Mouse (Mus musculus) C3H10T1/2 (cell line): Measurements from ENCODE around the gene Bbs10. TPM values are rescaled to one million over a fixed set of nuclear protein-coding genes. Genes with fewer than 3 reads are reported as not detected.

ENCODE experiments used
- polyA plus RNA-seq, 2 experiments: library from polyadenylated mRNA; unstranded; fragments of >200 nt; fragmentation: generic; extraction: Trizol; gene quantifications; one replicate each; pipeline ENCODE4 v1.2.1; 2012; ENCODE audit warnings: missing spikeins in 2 of 2

Bbs10 gene
- polyA plus RNA-seq, result 1 to 10 TPM in 1 of 2 experiments, under 1 TPM in 1; 0.28 to 3.3 TPM

DNA sequence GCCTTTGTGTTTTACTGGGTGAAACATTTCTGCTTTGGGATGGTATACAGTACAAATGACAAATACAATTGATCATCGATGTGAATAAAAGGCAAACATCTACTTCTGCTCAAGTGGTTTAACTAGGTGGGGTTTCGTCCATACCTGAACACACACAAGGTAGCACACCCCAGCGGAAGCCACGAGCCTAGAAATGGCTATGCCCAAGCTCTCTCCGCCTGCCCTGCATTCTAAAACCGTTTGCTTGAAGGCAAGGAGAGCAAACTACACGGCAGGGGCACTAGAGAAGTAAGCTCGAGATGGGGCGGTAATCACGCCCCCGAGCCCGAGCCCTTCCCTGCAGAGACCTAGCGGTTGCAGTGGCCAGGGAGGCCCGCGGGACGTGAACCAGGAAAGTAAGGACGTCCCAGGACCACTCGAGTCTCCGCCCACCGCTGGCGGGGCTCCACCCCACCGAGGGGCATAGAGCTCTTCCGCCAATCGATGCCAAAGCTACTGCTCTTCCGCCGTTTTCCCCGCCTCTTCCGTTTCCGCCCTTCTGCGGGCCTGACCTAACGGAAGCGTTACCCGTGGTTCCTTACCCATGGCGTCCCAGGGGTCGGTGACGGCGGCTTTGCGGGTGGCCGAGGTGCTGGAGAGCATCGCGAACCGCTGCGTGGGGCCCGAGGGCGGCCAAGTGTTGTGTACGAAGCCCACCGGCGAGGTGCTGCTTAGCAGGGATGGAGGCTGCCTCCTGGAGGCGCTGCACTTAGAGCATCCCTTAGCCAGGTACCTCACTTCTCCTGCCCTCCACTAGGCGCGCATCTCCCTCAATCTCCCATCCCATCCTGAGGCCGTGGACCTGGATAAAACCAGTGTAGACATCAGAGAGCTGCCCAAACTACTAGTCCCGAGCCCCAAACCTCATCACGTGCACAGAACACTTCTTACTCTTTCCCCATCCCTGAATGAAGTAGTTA is at the start of gene Bbs10:
Gene Bbs10, plus strand, starts transcription at position 540 of the 959 bp plus-strand sequence.

Other genes starting within 250 kb of the Bbs10 start
- gene Osbpl8, start 133.9 kb upstream of the Bbs10 start, polyA plus RNA-seq, result 1 to 10 TPM in 1 of 2 experiments, under 1 TPM in 1; 0.14 to 1.8 TPM
- 100 to 1,000 TPM in 1 of 2 experiments, 10 to 100 TPM in 1; 57.8 to 149 TPM for gene Nap1l1, start 174.5 kb downstream of the Bbs10 start, polyA plus RNA-seq
- gene Phlda1, start 207.6 kb downstream of the Bbs10 start, polyA plus RNA-seq, result 10 to 100 TPM; 51.4 to 71.8 TPM